Mouse (Mus musculus) bone marrow, adult 2 months (tissue): ENCODE data around the gene Eral1. TPM values are rescaled to one million over a fixed set of nuclear protein-coding genes. Genes with fewer than 3 reads are reported as not detected.

ENCODE experiments used
- H3K27ac ChIP-seq: fragments of 200-500 bp; 2 replicates; pipeline ENCODE4 v1.5.1; 2012; ENCODE audit warnings: low read depth, mild to moderate bottlenecking, control low read depth, inconsistent platforms, low read length; ENCODE audit not compliant: control insufficient read depth, poor library complexity, insufficient read depth
- H3K4me1 ChIP-seq: fragments of 200-500 bp; 2 replicates; pipeline ENCODE4 v1.6.1; 2011; ENCODE audit warnings: low read length; ENCODE audit not compliant: control insufficient read depth, insufficient read depth
- H3K4me3 ChIP-seq: fragments of 200-500 bp; replicated peaks from 2 replicates; pipeline ENCODE3; 2011; ENCODE audit warnings: mild to moderate bottlenecking, low read depth, low read length, control low read depth; ENCODE audit not compliant: control insufficient read depth
- CTCF ChIP-seq: fragments of 200-500 bp; IDR thresholded peaks from 2 replicates; pipeline ENCODE4 v1.5.1; 2011; ENCODE audit warnings: low read length, control low read depth; ENCODE audit not compliant: control insufficient read depth, insufficient read depth
- POLR2A ChIP-seq: fragments of 200-500 bp; IDR thresholded peaks from 2 replicates; pipeline ENCODE4 v1.6.1; 2011; ENCODE audit warnings: low read depth, mild to moderate bottlenecking, control low read depth, low read length, borderline replicate concordance; ENCODE audit not compliant: control insufficient read depth
- WGBS: fragments of 180-500 bp; shearing (Covaris S2); methylation state at CpG from one replicate; pipeline ENCODE4 v1.1.7; 2018; 5-methylcytosine and 5-hydroxymethylcytosine counted together
- polyA plus RNA-seq: library from polyadenylated mRNA; stranded (reverse); fragments of >200 nt; gene quantifications from 2 replicates; pipeline ENCODE4 v1.2.4, GENCODE M21; 2011; ENCODE audit warnings: low replicate concordance; ENCODE audit not compliant: missing spikeins, insufficient read depth, insufficient read length

The Eral1 gene
- polyA plus RNA-seq: 9.8 and 16.3 TPM in 2 replicates

DNA sequence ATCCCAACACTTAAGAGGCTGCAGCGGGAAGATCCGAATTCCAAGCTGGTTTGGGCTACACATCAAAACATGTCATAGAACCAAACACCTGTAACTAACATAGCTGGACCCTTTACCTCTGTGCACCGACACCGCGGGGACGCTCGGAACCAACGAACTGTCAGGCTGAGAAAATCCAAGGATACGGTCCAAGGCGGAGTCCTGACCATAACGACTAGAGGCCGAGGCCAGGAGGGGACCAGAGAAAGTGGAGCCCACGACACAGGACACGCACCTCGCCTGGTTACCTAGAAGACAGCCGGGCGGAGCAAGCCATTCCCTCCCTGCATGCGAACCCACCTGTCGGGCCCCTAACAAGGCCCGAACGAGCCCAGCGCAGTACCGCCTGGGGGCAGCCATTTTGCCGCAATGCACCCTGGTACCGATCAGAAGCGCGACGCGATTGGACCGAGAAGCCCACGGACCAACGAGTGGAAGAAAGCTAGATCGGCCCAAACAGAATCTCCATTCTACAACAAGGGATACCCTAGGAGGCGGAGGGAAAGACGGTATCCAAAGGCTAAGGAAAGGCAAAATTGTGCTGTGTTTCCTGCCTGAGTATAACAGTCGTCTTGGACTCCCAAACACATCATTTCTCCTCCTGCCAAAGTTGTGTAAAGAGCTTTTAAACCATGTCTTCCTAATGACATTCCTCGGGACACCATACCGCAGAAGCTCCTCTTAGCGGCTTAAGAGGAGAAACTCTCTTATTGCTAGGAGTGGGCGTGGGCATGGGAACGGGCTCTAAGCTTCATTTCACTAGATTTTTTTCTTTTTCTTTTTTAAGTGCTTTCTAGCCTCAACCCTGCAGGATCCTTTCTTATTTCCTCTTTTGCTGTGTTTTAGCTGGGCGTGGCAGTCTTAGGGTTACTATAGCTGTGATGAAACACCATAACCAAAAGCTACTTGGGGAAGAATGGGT lies at the start of gene Eral1:
Gene Eral1, minus strand, starts transcription at position 423 of the 961 bp plus-strand sequence.
- TF ChIP-seq POLR2A (peak; percentile 87; the same call in 1 of the 2 replicates), CTCF (no peak)
- Histone ChIP-seq H3K4me1 (peaks cover 2% of the 10 kb centered on the region; the same call in 1 of the 2 replicates), H3K4me3 (peak within 1 kb of the TSS; percentile 97), H3K27ac (peak within 1 kb of the TSS; percentile 58)
- under 1% methylated on average over 42 of the region's 42 CpGs for WGBS

GRCm38 (mm10) chr11:78129458-78129857 lies 49.3 kb upstream of the Eral1 start:
- Histone ChIP-seq H3K27ac (no peak overlapping the region), H3K4me3 (no peak overlapping the region), H3K4me1 (peaks cover 12% of the 10 kb centered on the region)
- TF ChIP-seq POLR2A: no peak
- TF ChIP-seq CTCF: no peak
- WGBS: 63% methylated on average over 8 of the region's 8 CpGs

DNA sequence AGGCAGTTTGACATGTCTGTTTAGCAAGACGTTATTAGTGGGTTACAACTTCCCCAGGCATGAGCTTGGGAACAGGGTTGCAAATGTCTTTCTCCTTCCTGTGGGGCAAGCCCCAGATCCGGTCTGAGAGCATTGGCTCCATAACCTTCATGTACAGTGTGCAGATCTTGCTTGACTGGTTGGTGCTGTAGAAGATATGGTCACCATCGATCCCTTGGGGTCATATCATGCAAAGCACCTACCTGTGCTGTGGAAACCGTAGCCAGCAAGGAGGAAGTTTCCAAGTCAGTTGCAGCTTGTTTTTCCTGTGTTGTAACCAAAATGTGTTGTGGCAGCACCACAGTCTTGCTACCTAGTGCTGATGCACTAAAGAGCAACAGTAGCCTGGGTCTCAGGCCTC lies 46.6 kb upstream of the Eral1 start:
- Histone ChIP-seq H3K4me1 (peaks cover 5% of the 10 kb centered on the region; the same call in 1 of the 2 replicates), H3K27ac (peak overlapping the region; percentile 75; the same call in 1 of the 2 replicates), H3K4me3 (no peak overlapping the region)
- TF ChIP-seq POLR2A (no peak), CTCF (no peak)
- 13% methylated on average over 4 of the region's 4 CpGs for WGBS

DNA sequence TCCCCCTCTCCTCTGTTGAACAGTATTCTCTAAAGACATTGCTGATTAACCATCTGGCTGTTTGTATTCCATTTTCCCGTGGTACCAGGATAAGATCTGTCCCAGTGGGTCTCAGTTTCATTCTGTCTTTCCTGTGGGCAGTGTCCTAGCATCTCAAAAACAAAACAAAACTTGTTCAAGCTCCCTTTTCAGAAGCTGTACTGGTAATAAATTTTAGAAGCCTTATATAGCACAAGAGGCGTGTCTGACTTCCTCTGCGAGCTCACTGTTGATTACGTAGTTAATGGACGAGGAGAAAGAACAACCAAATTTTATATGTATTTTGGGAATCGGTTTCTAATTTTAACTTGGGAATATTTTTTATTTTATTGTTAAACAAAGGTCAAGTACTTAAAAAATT lies 45.5 kb upstream of the Eral1 start:
- Histone ChIP-seq H3K27ac (peak overlapping the region; percentile 47; the same call in 1 of the 2 replicates), H3K4me3 (no peak overlapping the region), H3K4me1 (peaks cover 5% of the 10 kb centered on the region; the same call in 1 of the 2 replicates)
- no peak for TF ChIP-seq CTCF
- no peak for TF ChIP-seq POLR2A
- WGBS: 6% methylated on average over 6 of the region's 6 CpGs

GRCm38 (mm10) chr11:78123782-78124181 lies 43.6 kb upstream of the Eral1 start:
- TF ChIP-seq POLR2A: no peak
- no peak for TF ChIP-seq CTCF
- H3K27ac ChIP-seq: no peak overlapping the region
- no peak overlapping the region for H3K4me3 ChIP-seq
- H3K4me1 ChIP-seq: peaks cover 5% of the 10 kb centered on the region; the same call in 1 of the 2 replicates

DNA sequence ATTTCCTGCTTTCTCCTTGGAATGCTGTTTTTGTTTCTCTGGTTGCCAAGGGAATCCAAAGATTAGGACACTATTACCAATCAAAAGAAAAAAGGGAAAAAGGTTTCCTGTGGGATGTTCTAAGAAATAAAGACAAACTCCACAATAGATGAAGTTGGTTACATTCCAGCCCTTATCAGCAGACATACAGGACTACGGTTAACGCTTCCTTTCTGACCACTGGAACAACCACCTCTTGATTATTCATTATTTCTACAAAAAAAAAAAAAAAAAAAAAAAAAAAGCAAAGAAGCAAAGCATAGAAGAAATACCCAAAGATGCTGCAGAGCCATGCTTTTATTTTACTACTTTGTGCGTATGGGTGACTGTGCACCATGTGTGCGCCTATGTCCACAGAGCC lies 42.6 kb upstream of the Eral1 start:
- WGBS: 46% methylated on average over 4 of the region's 4 CpGs
- H3K4me3 ChIP-seq: no peak overlapping the region
- no peak overlapping the region for H3K27ac ChIP-seq
- TF ChIP-seq CTCF: no peak
- TF ChIP-seq POLR2A: no peak
- H3K4me1 ChIP-seq: peaks cover 6% of the 10 kb centered on the region; the same call in 1 of the 2 replicates

GRCm38 (mm10) chr11:78121176-78121575 lies 41.0 kb upstream of the Eral1 start:
- TF ChIP-seq CTCF (no peak), POLR2A (no peak)
- H3K4me3 ChIP-seq: no peak overlapping the region
- H3K4me1 ChIP-seq: peaks cover 2% of the 10 kb centered on the region; the same call in 1 of the 2 replicates
- WGBS: 71% methylated on average over 5 of the region's 5 CpGs
- no peak overlapping the region for H3K27ac ChIP-seq

- no peak overlapping the region for H3K4me3 ChIP-seq
- H3K4me1 ChIP-seq: peaks cover 2% of the 10 kb centered on the region; the same call in 1 of the 2 replicates
- no peak for TF ChIP-seq CTCF
- 11% methylated on average over 8 of the region's 8 CpGs for WGBS
- H3K27ac ChIP-seq: no peak overlapping the region
Measured at GRCm38 (mm10) chr11:78119898-78120297, 39.7 kb upstream of the Eral1 start.

GRCm38 (mm10) chr11:78118467-78118866 lies 38.3 kb upstream of the Eral1 start:
- Histone ChIP-seq H3K4me3 (no peak overlapping the region), H3K27ac (no peak overlapping the region), H3K4me1 (peaks cover 2% of the 10 kb centered on the region; the same call in 1 of the 2 replicates)
- no peak for TF ChIP-seq CTCF
- no peak for TF ChIP-seq POLR2A
